Mouse (Mus musculus): Measurements from ENCODE around the gene H1foo.

- TF ChIP-seq CTCF (IDR thresholded peaks at IDR 0.05; ENCODE audit: borderline replicate concordance, insufficient read depth, low read length) = no peak
- TF ChIP-seq POLR2A (IDR thresholded peaks at IDR 0.05; ENCODE audit: low read depth, low read length) = no peak
Measured at GRCm38 (mm10) chr6:115946389-115946788, 1.7 kb downstream of the H1foo start.

Measured in embryonic fibroblast, embryonic 13.5 days (primary cell).